Mouse (Mus musculus): ENCODE measurements around the gene Rfesd. TPM values are rescaled to one million over a fixed set of nuclear protein-coding genes. Genes with fewer than 3 reads are reported as not detected.

The Rfesd gene
- polyA plus RNA-seq, 1 experiment from 2014 or later: 23.4 TPM

DNA sequence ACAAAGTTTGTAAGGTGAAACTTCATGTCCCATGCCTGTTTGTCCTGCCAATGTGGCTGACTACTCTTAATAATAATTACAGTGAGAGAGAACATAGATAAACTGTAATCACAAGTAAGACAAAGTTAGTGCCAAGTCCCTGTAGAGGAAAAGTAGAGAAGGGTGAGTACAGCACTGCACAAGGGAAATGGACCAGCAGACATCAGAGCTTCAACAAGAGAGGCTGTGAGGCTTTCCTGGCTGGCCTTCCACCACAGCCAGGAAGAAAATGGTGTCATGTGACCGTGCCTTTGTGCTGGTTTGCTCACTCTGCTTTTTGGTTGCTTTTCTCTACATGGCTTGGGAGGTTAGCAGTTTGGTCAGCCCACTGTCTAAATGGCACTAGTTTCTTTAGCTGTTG lies 42.9 kb downstream of the Rfesd start:
- H3K4me3 ChIP-seq (ENCODE audit: low read depth, low read length): no peak overlapping the region
- H3K4me2 ChIP-seq (ENCODE audit: low read depth, low read length): no peak overlapping the region
- H3K4me1 ChIP-seq (ENCODE audit: control insufficient read depth, insufficient read depth, low read length): no peaks in the 10 kb centered on the region
- no peaks in the 10 kb centered on the region for H3K9me3 ChIP-seq (replicated peaks; ENCODE audit: control insufficient read depth, low read length)
- H3K27ac ChIP-seq (replicated peaks; ENCODE audit: low read depth, low read length): no peak overlapping the region
- no peak for ATAC-seq (replicated peaks; ENCODE audit: insufficient number of reproducible peaks, low FRiP score, low TSS enrichment, low read depth)
- 77% methylated on average over 1 of the region's 1 CpGs for WGBS
- no peak overlapping the region for H3K9ac ChIP-seq (replicated peaks; ENCODE audit: low read length)
- no peaks in the 10 kb centered on the region for H3K27me3 ChIP-seq (ENCODE audit: control insufficient read depth, insufficient read depth, low read length)
- DNase-seq (ENCODE audit: low spot score): no peak
- H3K36me3 ChIP-seq (replicated peaks; ENCODE audit: control insufficient read depth, insufficient read depth, low read depth, low read length): no peaks in the 10 kb centered on the region

DNA sequence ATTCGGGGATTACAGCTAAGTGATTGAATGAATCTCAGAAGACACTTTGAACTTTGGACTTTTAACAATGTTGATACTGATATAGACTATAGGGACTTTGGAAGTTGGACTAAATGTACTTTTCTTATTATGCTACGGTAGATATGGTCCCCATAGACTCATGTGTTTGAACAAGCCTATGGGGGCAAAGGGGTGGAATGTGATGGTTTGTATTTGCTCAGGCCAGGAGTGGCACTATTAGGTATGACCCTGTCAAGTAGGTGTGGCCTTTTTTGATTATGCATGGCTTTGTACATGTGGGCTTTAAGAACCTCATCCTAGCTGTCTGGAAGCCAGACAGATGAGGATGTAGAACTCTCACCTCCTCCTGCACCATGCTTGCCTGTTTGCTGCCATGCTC lies 44.0 kb downstream of the Rfesd start:
- DNase-seq (ENCODE audit: low spot score): no peak
- H3K36me3 ChIP-seq (replicated peaks; ENCODE audit: control insufficient read depth, insufficient read depth, low read depth, low read length): no peaks in the 10 kb centered on the region
- 78% methylated on average over 2 of the region's 2 CpGs for WGBS
- H3K4me1 ChIP-seq (ENCODE audit: control insufficient read depth, insufficient read depth, low read length): no peaks in the 10 kb centered on the region
- H3K27me3 ChIP-seq (ENCODE audit: control insufficient read depth, insufficient read depth, low read length): no peaks in the 10 kb centered on the region
- ATAC-seq (replicated peaks; ENCODE audit: insufficient number of reproducible peaks, low FRiP score, low TSS enrichment, low read depth): no peak
- H3K9ac ChIP-seq (replicated peaks; ENCODE audit: low read length): no peak overlapping the region
- no peak overlapping the region for H3K4me2 ChIP-seq (ENCODE audit: low read depth, low read length)
- H3K9me3 ChIP-seq (replicated peaks; ENCODE audit: control insufficient read depth, low read length): no peaks in the 10 kb centered on the region
- H3K4me3 ChIP-seq (ENCODE audit: low read depth, low read length): no peak overlapping the region
- H3K27ac ChIP-seq (replicated peaks; ENCODE audit: low read depth, low read length): no peak overlapping the region

DNA sequence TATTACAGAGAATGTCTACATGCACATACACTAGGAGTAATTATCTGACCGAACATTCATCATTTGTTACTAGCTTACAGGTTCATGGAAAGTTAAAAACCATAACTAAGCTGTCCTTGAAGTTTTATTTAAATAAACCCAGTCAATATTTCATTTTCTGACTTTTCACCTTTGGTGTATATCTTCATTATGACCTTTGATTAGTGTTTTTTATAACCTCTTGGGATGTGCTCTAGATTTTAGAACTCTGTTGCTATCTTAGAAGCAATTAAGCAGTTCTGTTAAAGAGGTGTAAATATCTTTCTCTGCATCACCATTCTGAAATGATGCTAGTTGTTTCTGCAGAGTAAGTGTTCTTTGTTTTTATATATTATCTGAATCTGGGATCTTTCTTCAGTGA lies 51.7 kb downstream of the Rfesd start, which contains the start of gene Spata9:
TSS of gene Spata9 (plus strand) at position 301 of the 400 bp plus-strand sequence.
- H3K4me3 ChIP-seq (ENCODE audit: low read depth, low read length): no peak within 1 kb of the TSS

DNA sequence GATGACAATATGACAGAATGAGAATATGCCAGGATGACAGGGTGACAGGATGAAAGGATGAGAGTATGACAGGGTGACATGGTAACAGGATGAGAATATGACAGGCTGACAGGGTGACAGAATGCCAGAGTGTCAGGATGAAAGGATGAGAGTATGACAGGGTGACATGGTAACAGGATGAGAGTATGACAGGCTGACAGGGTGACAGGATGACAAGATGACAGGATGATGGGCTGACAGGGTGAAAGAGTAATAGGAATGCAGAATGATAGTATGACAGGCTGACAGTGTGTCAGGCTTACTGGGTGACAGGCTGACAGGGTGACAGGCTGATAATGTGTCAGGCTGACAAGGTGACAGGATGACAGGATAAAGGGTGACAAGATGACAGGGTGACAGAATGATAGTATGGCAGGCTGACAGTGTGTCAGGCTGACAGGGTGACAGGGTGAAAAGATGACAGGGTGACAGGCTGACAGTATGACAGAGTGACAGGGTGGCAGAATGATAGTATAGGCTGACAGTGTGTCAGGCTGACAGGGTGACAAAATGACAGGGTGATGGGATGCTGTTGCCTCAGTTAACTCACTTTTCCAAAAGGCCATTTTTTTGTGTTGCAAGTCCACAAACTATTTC lies 63.0 kb downstream of the Rfesd start:
- no peak for DNase-seq (ENCODE audit: low spot score)
- H3K9me3 ChIP-seq (replicated peaks; ENCODE audit: control insufficient read depth, low read length): no peaks in the 10 kb centered on the region
- H3K36me3 ChIP-seq (replicated peaks; ENCODE audit: control insufficient read depth, insufficient read depth, low read depth, low read length): no peaks in the 10 kb centered on the region
- no peak overlapping the region for H3K4me3 ChIP-seq (ENCODE audit: low read depth, low read length)
- no peaks in the 10 kb centered on the region for H3K27me3 ChIP-seq (ENCODE audit: control insufficient read depth, insufficient read depth, low read length)
- no peak overlapping the region for H3K9ac ChIP-seq (replicated peaks; ENCODE audit: low read length)
- 0 out of 2 replicates have a peak, but pooled peaks have one; percentile 39 for ATAC-seq (replicated peaks; ENCODE audit: insufficient number of reproducible peaks, low FRiP score, low TSS enrichment, low read depth)
- H3K27ac ChIP-seq (replicated peaks; ENCODE audit: low read depth, low read length): no peak overlapping the region
- no peaks in the 10 kb centered on the region for H3K4me1 ChIP-seq (ENCODE audit: control insufficient read depth, insufficient read depth, low read length)
- H3K4me2 ChIP-seq (ENCODE audit: low read depth, low read length): no peak overlapping the region

More for the DNA sequence above, 51.7 kb downstream of the Rfesd start, which contains the start of gene Spata9:
- H3K9ac ChIP-seq (replicated peaks; ENCODE audit: low read length): no peak within 1 kb of the TSS
- H3K36me3 ChIP-seq (replicated peaks; ENCODE audit: control insufficient read depth, insufficient read depth, low read depth, low read length): no peaks in the 10 kb centered on the region
- DNase-seq (ENCODE audit: low spot score) (no peak), ATAC-seq (replicated peaks; ENCODE audit: insufficient number of reproducible peaks, low FRiP score, low TSS enrichment, low read depth) (no peak)
- no peak within 1 kb of the TSS for H3K4me2 ChIP-seq (ENCODE audit: low read depth, low read length)
- no peak within 1 kb of the TSS for H3K27ac ChIP-seq (replicated peaks; ENCODE audit: low read depth, low read length)
- no peaks in the 10 kb centered on the region for H3K27me3 ChIP-seq (ENCODE audit: control insufficient read depth, insufficient read depth, low read length)
- no peaks in the 10 kb centered on the region for H3K9me3 ChIP-seq (replicated peaks; ENCODE audit: control insufficient read depth, low read length)
- no peaks in the 10 kb centered on the region for H3K4me1 ChIP-seq (ENCODE audit: control insufficient read depth, insufficient read depth, low read length)
- WGBS: 70% methylated on average over 1 of the region's 1 CpGs

Other genes with a start within 250 kb of the Rfesd start
- gene Glrx, start 178.9 kb downstream of the Rfesd start, polyA plus RNA-seq (2014; fragmentation: Nextera tagmentation; extraction: Ambion mirVana): 34.0 TPM in 2 replicates
- 78.4 and 88.5 TPM in 2 replicates for gene Rhobtb3, start 74.8 kb downstream of the Rfesd start, polyA plus RNA-seq (2014; fragmentation: Nextera tagmentation; extraction: Ambion mirVana)
- gene Spata9, start 51.6 kb downstream of the Rfesd start, polyA plus RNA-seq (2014; fragmentation: Nextera tagmentation; extraction: Ambion mirVana): 0.66 and 0.67 TPM in 2 replicates
- gene Gpr150, start 38.3 kb upstream of the Rfesd start, polyA plus RNA-seq (2014; fragmentation: Nextera tagmentation; extraction: Ambion mirVana): 0.43 and 0.47 TPM in 2 replicates
- 6.8 and 8.1 TPM in 2 replicates for gene Arsk, start 79.9 kb upstream of the Rfesd start, polyA plus RNA-seq (2014; fragmentation: Nextera tagmentation; extraction: Ambion mirVana)
- 18.8 and 23.5 TPM in 2 replicates for gene Ttc37, start 80.0 kb upstream of the Rfesd start, polyA plus RNA-seq (2014; fragmentation: Nextera tagmentation; extraction: Ambion mirVana)